Mouse (Mus musculus): ENCODE data around the gene Psenen. TPM values are rescaled to one million over a fixed set of nuclear protein-coding genes. Genes with fewer than 3 reads are reported as not detected.

Psenen gene
- polyA plus RNA-seq (2014; fragmentation: Illumina TruSeq; extraction: RNeasy Lipid Tissue Mini Kit (QIAGEN cat#74804); ENCODE audit: low read depth, low replicate concordance), result 23.8 TPM

GRCm38 (mm10) chr7:30563117-30563905 is at the start of gene Psenen, which contains the start of the genes U2af1l4 and Gm49396:
TSS of gene Psenen (minus strand) at chr7:30563627.
TSS of gene U2af1l4 (plus strand) at chr7:30563301.
TSS of gene Gm49396 (plus strand) at chr7:30563344.

GRCm38 (mm10) chr7:30612654-30613402 is 49.4 kb upstream of the Psenen start, which contains the start of gene Upk1a:
TSS of gene Upk1a (minus strand) at chr7:30612847.

GRCm38 (mm10) chr7:30598786-30599185 is 35.4 kb upstream of the Psenen start, which contains the start of gene Zbtb32:
TSS of gene Zbtb32 (minus strand) at chr7:30598909.

GRCm38 (mm10) chr7:30588676-30589434 is 25.4 kb upstream of the Psenen start, which contains the start of gene Kmt2b:
TSS of gene Kmt2b (minus strand) at chr7:30588726.

GRCm38 (mm10) chr7:30564970-30565571 is 1.6 kb upstream of the Psenen start, which contains the start of gene Igflr1:
TSS of gene Igflr1 (plus strand) at chr7:30565427.

GRCm38 (mm10) chr7:30559443-30559954 is 3.9 kb downstream of the Psenen start, which contains the start of gene Lin37:
TSS of gene Lin37 (minus strand) at chr7:30559838.

GRCm38 (mm10) chr7:30552102-30553020 is 11.1 kb downstream of the Psenen start, which contains the start of the genes Hspb6 and Proser3:
TSS of gene Hspb6 (plus strand) at chr7:30552178.
TSS of gene Proser3 (minus strand) at chr7:30552299.

GRCm38 (mm10) chr7:30534633-30535577 is 28.5 kb downstream of the Psenen start, which contains the start of gene Arhgap33:
TSS of gene Arhgap33 (minus strand) at chr7:30535060.

Other genes with a start within 250 kb of the Psenen start
- not detected for gene Syne4, start 248.8 kb downstream of the Psenen start, polyA plus RNA-seq (2014; fragmentation: Illumina TruSeq; extraction: RNeasy Lipid Tissue Mini Kit (QIAGEN cat#74804); ENCODE audit: low read depth, low replicate concordance)
- gene E130208F15Rik, start 241.9 kb downstream of the Psenen start, polyA plus RNA-seq (2014; fragmentation: Illumina TruSeq; extraction: RNeasy Lipid Tissue Mini Kit (QIAGEN cat#74804); ENCODE audit: low read depth, low replicate concordance), result 0.50 TPM
- 2.9 TPM for gene Sdhaf1, start 239.7 kb downstream of the Psenen start, polyA plus RNA-seq (2014; fragmentation: Illumina TruSeq; extraction: RNeasy Lipid Tissue Mini Kit (QIAGEN cat#74804); ENCODE audit: low read depth, low replicate concordance)
- gene Lrfn3, start 200.9 kb downstream of the Psenen start, polyA plus RNA-seq (2014; fragmentation: Illumina TruSeq; extraction: RNeasy Lipid Tissue Mini Kit (QIAGEN cat#74804); ENCODE audit: low read depth, low replicate concordance), result 0.85 TPM
- gene Tyrobp, start 149.9 kb downstream of the Psenen start, polyA plus RNA-seq (2014; fragmentation: Illumina TruSeq; extraction: RNeasy Lipid Tissue Mini Kit (QIAGEN cat#74804); ENCODE audit: low read depth, low replicate concordance), result 6.5 TPM
- gene Hcst, start 143.8 kb downstream of the Psenen start, polyA plus RNA-seq (2014; fragmentation: Illumina TruSeq; extraction: RNeasy Lipid Tissue Mini Kit (QIAGEN cat#74804); ENCODE audit: low read depth, low replicate concordance), result not detected
- not detected for gene Nfkbid, start 141.9 kb downstream of the Psenen start, polyA plus RNA-seq (2014; fragmentation: Illumina TruSeq; extraction: RNeasy Lipid Tissue Mini Kit (QIAGEN cat#74804); ENCODE audit: low read depth, low replicate concordance)
- not detected for gene Aplp1, start 118.1 kb downstream of the Psenen start, polyA plus RNA-seq (2014; fragmentation: Illumina TruSeq; extraction: RNeasy Lipid Tissue Mini Kit (QIAGEN cat#74804); ENCODE audit: low read depth, low replicate concordance)
- not detected for gene Kirrel2, start 105.9 kb downstream of the Psenen start, polyA plus RNA-seq (2014; fragmentation: Illumina TruSeq; extraction: RNeasy Lipid Tissue Mini Kit (QIAGEN cat#74804); ENCODE audit: low read depth, low replicate concordance)
- gene Nphs1, start 105.3 kb downstream of the Psenen start, polyA plus RNA-seq (2014; fragmentation: Illumina TruSeq; extraction: RNeasy Lipid Tissue Mini Kit (QIAGEN cat#74804); ENCODE audit: low read depth, low replicate concordance), result not detected
- gene Prodh2, start 70.0 kb downstream of the Psenen start, polyA plus RNA-seq (2014; fragmentation: Illumina TruSeq; extraction: RNeasy Lipid Tissue Mini Kit (QIAGEN cat#74804); ENCODE audit: low read depth, low replicate concordance), result 10.0 TPM
- not detected for gene Arhgap33, start 28.6 kb downstream of the Psenen start, polyA plus RNA-seq (2014; fragmentation: Illumina TruSeq; extraction: RNeasy Lipid Tissue Mini Kit (QIAGEN cat#74804); ENCODE audit: low read depth, low replicate concordance)
- gene Hspb6, start 11.4 kb downstream of the Psenen start, polyA plus RNA-seq (2014; fragmentation: Illumina TruSeq; extraction: RNeasy Lipid Tissue Mini Kit (QIAGEN cat#74804); ENCODE audit: low read depth, low replicate concordance), result 13.0 TPM
- gene Proser3, start 11.3 kb downstream of the Psenen start, polyA plus RNA-seq (2014; fragmentation: Illumina TruSeq; extraction: RNeasy Lipid Tissue Mini Kit (QIAGEN cat#74804); ENCODE audit: low read depth, low replicate concordance), result 0.34 TPM
- 5.1 TPM for gene Lin37, start 3.8 kb downstream of the Psenen start, polyA plus RNA-seq (2014; fragmentation: Illumina TruSeq; extraction: RNeasy Lipid Tissue Mini Kit (QIAGEN cat#74804); ENCODE audit: low read depth, low replicate concordance)
- gene U2af1l4, start 326 bp downstream of the Psenen start, polyA plus RNA-seq (2014; fragmentation: Illumina TruSeq; extraction: RNeasy Lipid Tissue Mini Kit (QIAGEN cat#74804); ENCODE audit: low read depth, low replicate concordance), result 14.8 TPM
- gene Gm49396, start 283 bp downstream of the Psenen start, polyA plus RNA-seq (2014; fragmentation: Illumina TruSeq; extraction: RNeasy Lipid Tissue Mini Kit (QIAGEN cat#74804); ENCODE audit: low read depth, low replicate concordance), result 1.6 TPM
- gene Igflr1, start 1.8 kb upstream of the Psenen start, polyA plus RNA-seq (2014; fragmentation: Illumina TruSeq; extraction: RNeasy Lipid Tissue Mini Kit (QIAGEN cat#74804); ENCODE audit: low read depth, low replicate concordance), result not detected
- 2.6 TPM for gene Kmt2b, start 25.1 kb upstream of the Psenen start, polyA plus RNA-seq (2014; fragmentation: Illumina TruSeq; extraction: RNeasy Lipid Tissue Mini Kit (QIAGEN cat#74804); ENCODE audit: low read depth, low replicate concordance)
- not detected for gene Zbtb32, start 35.3 kb upstream of the Psenen start, polyA plus RNA-seq (2014; fragmentation: Illumina TruSeq; extraction: RNeasy Lipid Tissue Mini Kit (QIAGEN cat#74804); ENCODE audit: low read depth, low replicate concordance)
- not detected for gene Upk1a, start 49.2 kb upstream of the Psenen start, polyA plus RNA-seq (2014; fragmentation: Illumina TruSeq; extraction: RNeasy Lipid Tissue Mini Kit (QIAGEN cat#74804); ENCODE audit: low read depth, low replicate concordance)
- 967 TPM for gene Cox6b1, start 62.5 kb upstream of the Psenen start, polyA plus RNA-seq (2014; fragmentation: Illumina TruSeq; extraction: RNeasy Lipid Tissue Mini Kit (QIAGEN cat#74804); ENCODE audit: low read depth, low replicate concordance)
- gene Etv2, start 72.2 kb upstream of the Psenen start, polyA plus RNA-seq (2014; fragmentation: Illumina TruSeq; extraction: RNeasy Lipid Tissue Mini Kit (QIAGEN cat#74804); ENCODE audit: low read depth, low replicate concordance), result not detected
- 0.50 TPM for gene Rbm42, start 86.7 kb upstream of the Psenen start, polyA plus RNA-seq (2014; fragmentation: Illumina TruSeq; extraction: RNeasy Lipid Tissue Mini Kit (QIAGEN cat#74804); ENCODE audit: low read depth, low replicate concordance)
- 0.93 TPM for gene Haus5, start 101.4 kb upstream of the Psenen start, polyA plus RNA-seq (2014; fragmentation: Illumina TruSeq; extraction: RNeasy Lipid Tissue Mini Kit (QIAGEN cat#74804); ENCODE audit: low read depth, low replicate concordance)
- gene Pmis2, start 108.0 kb upstream of the Psenen start, polyA plus RNA-seq (2014; fragmentation: Illumina TruSeq; extraction: RNeasy Lipid Tissue Mini Kit (QIAGEN cat#74804); ENCODE audit: low read depth, low replicate concordance), result not detected
- not detected for gene 2200002J24Rik, start 135.3 kb upstream of the Psenen start, polyA plus RNA-seq (2014; fragmentation: Illumina TruSeq; extraction: RNeasy Lipid Tissue Mini Kit (QIAGEN cat#74804); ENCODE audit: low read depth, low replicate concordance)
- gene Atp4a, start 148.6 kb upstream of the Psenen start, polyA plus RNA-seq (2014; fragmentation: Illumina TruSeq; extraction: RNeasy Lipid Tissue Mini Kit (QIAGEN cat#74804); ENCODE audit: low read depth, low replicate concordance), result 0.21 TPM
- gene Tmem147, start 165.9 kb upstream of the Psenen start, polyA plus RNA-seq (2014; fragmentation: Illumina TruSeq; extraction: RNeasy Lipid Tissue Mini Kit (QIAGEN cat#74804); ENCODE audit: low read depth, low replicate concordance), result 28.3 TPM
- not detected for gene Gapdhs, start 180.1 kb upstream of the Psenen start, polyA plus RNA-seq (2014; fragmentation: Illumina TruSeq; extraction: RNeasy Lipid Tissue Mini Kit (QIAGEN cat#74804); ENCODE audit: low read depth, low replicate concordance)
- gene Sbsn, start 187.8 kb upstream of the Psenen start, polyA plus RNA-seq (2014; fragmentation: Illumina TruSeq; extraction: RNeasy Lipid Tissue Mini Kit (QIAGEN cat#74804); ENCODE audit: low read depth, low replicate concordance), result not detected
- not detected for gene Dmkn, start 200.1 kb upstream of the Psenen start, polyA plus RNA-seq (2014; fragmentation: Illumina TruSeq; extraction: RNeasy Lipid Tissue Mini Kit (QIAGEN cat#74804); ENCODE audit: low read depth, low replicate concordance)
- not detected for gene Krtdap, start 224.3 kb upstream of the Psenen start, polyA plus RNA-seq (2014; fragmentation: Illumina TruSeq; extraction: RNeasy Lipid Tissue Mini Kit (QIAGEN cat#74804); ENCODE audit: low read depth, low replicate concordance)

Data from liver, adult 10 weeks (tissue).